Mouse (Mus musculus) stomach, embryonic 15.5 days (tissue): Measurements from ENCODE around the gene Rab9b. TPM values are rescaled to one million over a fixed set of nuclear protein-coding genes. Genes with fewer than 3 reads are reported as not detected.

Experiments used
- ATAC-seq: fragments of 200-750 bp; cut with Nextera tagmentation; 2 replicates; pipeline ENCODE4 v1.8.0; 2017; ENCODE audit warnings: low read depth, moderate number of reproducible peaks, moderate TSS enrichment; ENCODE audit not compliant: insufficient read depth, low FRiP score
- H3K27ac ChIP-seq: fragments of 300-500 bp; sonication (generic); 2 replicates; pipeline ENCODE4 v1.5.1; 2015; ENCODE audit warnings: mild to moderate bottlenecking, inconsistent platforms
- H3K27me3 ChIP-seq: fragments of 300-500 bp; sonication (generic); replicated peaks from 2 replicates; pipeline ENCODE4 v1.6.1; 2015; ENCODE audit warnings: inconsistent platforms
- H3K36me3 ChIP-seq: fragments of 300-500 bp; sonication (generic); 2 replicates; pipeline ENCODE4 v1.6.1; 2015; ENCODE audit warnings: inconsistent platforms
- H3K4me1 ChIP-seq: fragments of 300-500 bp; sonication (generic); 2 replicates; pipeline ENCODE4 v1.6.1; 2015; ENCODE audit warnings: inconsistent platforms
- H3K4me2 ChIP-seq: fragments of 300-500 bp; sonication (generic); 2 replicates; pipeline ENCODE4 v1.6.1; 2015; ENCODE audit warnings: mild to moderate bottlenecking, inconsistent platforms
- H3K4me3 ChIP-seq: fragments of 300-500 bp; sonication (generic); replicated peaks from 2 replicates; pipeline ENCODE4 v1.5.1; 2015; ENCODE audit warnings: inconsistent platforms
- H3K9ac ChIP-seq: fragments of 300-500 bp; sonication (generic); 2 replicates; pipeline ENCODE4 v1.6.1; 2015; ENCODE audit warnings: inconsistent platforms
- H3K9me3 ChIP-seq: fragments of 300-500 bp; sonication (generic); 2 replicates; pipeline ENCODE4 v1.6.1; 2016; ENCODE audit warnings: inconsistent platforms
- WGBS: fragments of 180-500 bp; shearing (Covaris S2); methylation state at CpG from one replicate; pipeline ENCODE4 v1.1.7; 2015; 5-methylcytosine and 5-hydroxymethylcytosine counted together
- polyA plus RNA-seq: library from polyadenylated mRNA; unstranded; fragments of >200 nt; fragmentation: Nextera tagmentation; extraction: Ambion mirVana; gene quantifications from 2 replicates; pipeline ENCODE4 v1.2.1, GENCODE M21; 2015

Gene Rab9b
- 0.57 and 0.62 TPM in 2 replicates for polyA plus RNA-seq

DNA sequence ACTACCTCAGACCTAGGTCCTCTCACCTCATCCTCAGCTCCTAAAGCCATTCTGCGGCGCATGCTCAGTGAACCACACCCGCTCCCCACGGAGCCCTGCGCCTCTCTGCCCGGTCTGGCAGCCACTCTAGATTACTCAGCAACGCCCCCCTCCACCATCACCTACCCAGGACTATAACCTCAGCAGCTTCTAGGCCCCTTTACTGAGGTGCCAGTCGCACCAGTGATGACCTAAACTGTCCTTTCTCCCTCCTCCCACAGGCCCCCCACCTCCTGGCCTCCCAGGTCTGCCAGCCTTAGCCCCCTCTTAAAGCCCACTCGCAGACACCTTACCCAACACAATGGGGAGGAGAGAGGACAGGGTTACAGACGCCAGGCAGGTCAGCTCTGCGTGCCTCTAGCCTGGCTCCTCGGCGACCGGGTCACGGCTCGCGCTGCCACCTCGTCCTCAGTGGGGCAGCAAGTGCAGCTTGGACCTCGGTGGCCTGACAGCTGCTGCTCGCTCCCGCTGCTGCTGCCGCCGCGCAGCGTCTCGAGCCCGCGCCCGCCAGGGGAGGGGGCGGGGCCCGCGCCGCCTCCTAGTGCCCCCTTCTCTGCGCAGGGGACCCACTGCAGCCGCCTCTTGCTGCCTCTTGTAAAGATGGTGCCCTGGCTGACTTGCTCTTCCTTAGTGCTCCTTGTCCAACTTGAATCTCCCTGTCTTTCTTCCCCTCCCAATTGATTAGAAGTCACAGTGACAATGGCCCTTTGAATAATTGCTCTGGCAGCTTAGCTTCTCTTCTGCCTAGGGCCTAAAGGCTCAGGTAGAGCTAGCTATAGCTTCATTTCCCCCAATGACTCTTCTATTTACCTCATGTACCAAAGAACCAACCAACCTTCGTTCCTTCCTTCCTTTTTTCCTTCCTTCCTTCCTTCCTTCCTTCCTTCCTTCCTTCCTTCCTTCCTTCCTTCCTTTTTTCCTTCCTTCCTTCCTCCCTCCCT lies at the start of gene Rab9b:
Gene Rab9b (minus strand): TSS at position 695 of the 980 bp plus-strand sequence.
- no peak within 1 kb of the TSS for H3K9ac ChIP-seq
- 19% methylated on average over 28 of the region's 36 CpGs for WGBS
- peak; percentile 53; the same call in 1 of the 2 replicates for ATAC-seq
- H3K27me3 ChIP-seq: no peaks in the 10 kb centered on the region
- peak within 1 kb of the TSS; percentile 39 for H3K4me3 ChIP-seq
- no peak within 1 kb of the TSS for H3K27ac ChIP-seq
- H3K36me3 ChIP-seq: no peaks in the 10 kb centered on the region
- no peaks in the 10 kb centered on the region for H3K4me1 ChIP-seq
- H3K9me3 ChIP-seq: no peaks in the 10 kb centered on the region
- peak within 1 kb of the TSS; percentile 67 for H3K4me2 ChIP-seq

DNA sequence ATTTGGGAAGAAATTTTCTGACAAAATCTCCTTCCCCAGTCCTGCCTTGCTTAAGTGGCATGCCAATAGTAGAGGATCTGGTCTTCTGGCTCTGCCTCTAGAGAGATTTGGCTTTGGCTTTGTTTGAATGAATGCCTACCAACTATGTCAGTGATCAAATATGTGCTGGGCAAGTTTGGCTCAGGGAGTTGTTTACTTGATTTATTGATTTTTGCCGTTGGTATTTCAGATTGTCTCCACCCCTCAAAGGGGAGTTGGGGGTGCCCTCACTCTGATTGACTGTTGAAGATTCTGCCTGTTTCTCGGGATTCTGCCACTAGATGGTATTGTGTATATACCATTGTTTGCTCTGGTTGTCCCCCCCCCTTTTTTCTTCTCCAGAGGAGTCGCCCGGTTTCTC lies 35.8 kb upstream of the Rab9b start:
- H3K36me3 ChIP-seq: no peaks in the 10 kb centered on the region
- no peak overlapping the region for H3K27ac ChIP-seq
- no peaks in the 10 kb centered on the region for H3K9me3 ChIP-seq
- no peak overlapping the region for H3K4me2 ChIP-seq
- H3K27me3 ChIP-seq: no peaks in the 10 kb centered on the region
- ATAC-seq: no peak
- no peak overlapping the region for H3K9ac ChIP-seq
- H3K4me3 ChIP-seq: no peak overlapping the region
- WGBS: 46% methylated on average over 4 of the region's 4 CpGs
- no peaks in the 10 kb centered on the region for H3K4me1 ChIP-seq

DNA sequence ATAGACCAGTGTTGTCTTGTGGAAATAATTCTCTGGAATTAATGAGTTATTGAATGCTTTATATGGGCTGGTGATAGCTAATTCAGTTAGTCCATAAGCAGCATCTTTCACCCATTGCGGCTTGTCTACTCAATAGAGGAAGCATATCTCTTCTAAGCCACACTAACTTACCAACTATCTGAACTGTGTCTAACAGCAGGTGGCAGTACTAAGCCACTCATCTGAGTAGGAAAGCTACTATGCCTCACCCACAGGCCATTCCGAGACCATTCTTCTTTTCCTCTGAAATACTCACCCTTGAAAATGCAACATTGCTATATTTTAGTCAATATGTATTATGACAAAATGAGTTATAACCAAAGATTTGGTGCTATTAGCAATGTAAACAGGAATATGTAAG lies 27.2 kb upstream of the Rab9b start:
- Histone ChIP-seq H3K4me1 (no peaks in the 10 kb centered on the region), H3K27ac (no peak overlapping the region), H3K9me3 (no peaks in the 10 kb centered on the region), H3K4me3 (no peak overlapping the region), H3K4me2 (no peak overlapping the region), H3K27me3 (no peaks in the 10 kb centered on the region), H3K9ac (no peak overlapping the region), H3K36me3 (no peaks in the 10 kb centered on the region)
- 58% methylated on average over 2 of the region's 2 CpGs for WGBS
- no peak for ATAC-seq

DNA sequence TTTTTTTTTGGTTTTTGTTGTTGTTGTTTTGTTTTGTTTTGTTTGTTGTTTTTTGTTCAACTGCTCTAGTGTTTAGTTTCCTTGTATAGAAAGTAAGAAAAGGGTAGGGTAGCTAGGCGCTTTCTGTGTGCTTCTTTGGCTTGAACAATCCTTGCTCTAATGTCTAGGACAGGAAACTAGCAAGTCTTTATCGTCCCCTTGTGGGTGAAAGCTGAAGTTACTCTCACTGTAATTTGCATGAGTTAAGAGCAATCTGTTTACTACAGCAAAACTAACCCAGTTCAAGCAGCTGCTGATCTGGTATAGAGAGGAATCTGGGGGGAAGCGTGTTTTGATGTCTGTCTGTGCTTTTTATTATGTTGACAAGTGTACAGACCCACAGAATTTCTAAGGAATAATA lies 18.3 kb downstream of the Rab9b start:
- no peak for ATAC-seq
- H3K27me3 ChIP-seq: no peaks in the 10 kb centered on the region
- no peak overlapping the region for H3K4me2 ChIP-seq
- H3K27ac ChIP-seq: no peak overlapping the region
- WGBS: 36% methylated on average over 3 of the region's 3 CpGs
- H3K4me3 ChIP-seq: no peak overlapping the region
- no peaks in the 10 kb centered on the region for H3K36me3 ChIP-seq
- H3K9me3 ChIP-seq: no peaks in the 10 kb centered on the region
- no peak overlapping the region for H3K9ac ChIP-seq
- no peaks in the 10 kb centered on the region for H3K4me1 ChIP-seq

DNA sequence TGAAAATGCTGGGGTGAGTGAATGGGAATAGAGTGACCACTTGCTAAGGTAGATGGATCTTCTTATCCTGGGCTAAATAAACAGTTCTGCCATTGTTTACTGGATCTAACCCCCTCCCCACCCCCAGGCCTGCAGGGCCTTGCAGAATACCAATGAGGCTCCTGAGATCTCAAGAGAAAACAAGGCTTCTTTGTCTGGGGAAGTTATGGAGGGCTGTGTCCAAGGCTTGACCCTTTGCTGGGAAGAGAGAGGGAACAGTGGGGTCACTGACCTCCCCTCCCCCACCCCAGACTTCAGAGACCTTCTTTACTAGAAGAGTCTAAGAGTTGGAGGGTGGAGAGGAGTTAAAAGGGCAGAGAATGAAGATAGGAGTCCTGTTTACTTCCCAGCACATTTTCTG lies 39.9 kb downstream of the Rab9b start:
- Histone ChIP-seq H3K4me1 (no peaks in the 10 kb centered on the region), H3K9me3 (no peaks in the 10 kb centered on the region), H3K27me3 (no peaks in the 10 kb centered on the region), H3K36me3 (no peaks in the 10 kb centered on the region), H3K27ac (no peak overlapping the region), H3K9ac (no peak overlapping the region), H3K4me2 (no peak overlapping the region), H3K4me3 (no peak overlapping the region)
- no peak for ATAC-seq

DNA sequence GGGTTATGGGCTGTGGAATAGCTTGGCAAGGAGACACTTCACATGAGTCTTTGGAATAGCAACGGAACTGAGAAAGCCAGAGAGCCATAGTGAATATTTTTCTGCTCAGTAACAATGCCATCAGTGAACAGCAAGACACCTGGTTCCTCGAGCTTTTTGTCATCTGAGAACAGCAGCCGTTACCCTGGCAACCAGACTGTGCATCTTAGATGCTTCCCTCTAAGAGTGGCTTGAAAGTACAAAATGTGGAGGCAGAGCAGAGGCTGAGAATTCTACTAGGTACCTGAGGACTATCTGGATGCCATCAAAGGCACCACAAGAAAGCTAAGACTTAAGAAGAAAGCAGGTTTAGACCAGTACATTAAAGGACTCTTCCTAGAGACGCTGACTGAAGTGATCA lies 43.5 kb downstream of the Rab9b start:
- Histone ChIP-seq H3K27me3 (no peaks in the 10 kb centered on the region), H3K9me3 (no peaks in the 10 kb centered on the region), H3K27ac (no peak overlapping the region), H3K4me1 (no peaks in the 10 kb centered on the region), H3K4me2 (no peak overlapping the region), H3K36me3 (no peaks in the 10 kb centered on the region), H3K4me3 (no peak overlapping the region), H3K9ac (no peak overlapping the region)
- 67% methylated on average over 4 of the region's 4 CpGs for WGBS
- no peak for ATAC-seq

DNA sequence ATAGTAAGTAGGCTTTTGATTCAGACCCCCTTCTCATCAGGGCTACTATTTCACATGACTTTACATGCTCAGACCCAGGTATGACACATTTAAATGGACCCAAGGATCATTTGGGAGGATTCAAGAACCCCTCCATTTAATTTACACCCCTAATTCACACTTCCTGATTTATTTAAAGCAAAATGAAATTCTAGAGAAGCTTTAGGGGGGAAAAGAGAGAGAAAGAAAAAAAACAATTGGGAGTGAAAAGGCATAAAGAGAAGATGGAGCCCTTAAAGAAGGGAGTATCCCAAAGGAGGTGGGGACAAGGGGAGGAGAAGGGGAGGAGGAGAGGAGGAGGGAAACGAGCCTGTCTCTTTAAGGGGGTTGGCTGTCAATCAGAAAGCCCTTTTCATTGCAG lies 46.2 kb downstream of the Rab9b start, which contains the start of gene Plp1:
Gene Plp1 (plus strand): TSS at position 301 of the 400 bp plus-strand sequence.
- no peaks in the 10 kb centered on the region for H3K4me1 ChIP-seq
- H3K4me3 ChIP-seq: no peak within 1 kb of the TSS
- no peaks in the 10 kb centered on the region for H3K27me3 ChIP-seq
- no peaks in the 10 kb centered on the region for H3K9me3 ChIP-seq
- H3K4me2 ChIP-seq: no peak within 1 kb of the TSS
- no peak for ATAC-seq
- H3K27ac ChIP-seq: no peak within 1 kb of the TSS
- no peaks in the 10 kb centered on the region for H3K36me3 ChIP-seq
- no peak within 1 kb of the TSS for H3K9ac ChIP-seq
- WGBS: 53% methylated on average over 1 of the region's 1 CpGs

DNA sequence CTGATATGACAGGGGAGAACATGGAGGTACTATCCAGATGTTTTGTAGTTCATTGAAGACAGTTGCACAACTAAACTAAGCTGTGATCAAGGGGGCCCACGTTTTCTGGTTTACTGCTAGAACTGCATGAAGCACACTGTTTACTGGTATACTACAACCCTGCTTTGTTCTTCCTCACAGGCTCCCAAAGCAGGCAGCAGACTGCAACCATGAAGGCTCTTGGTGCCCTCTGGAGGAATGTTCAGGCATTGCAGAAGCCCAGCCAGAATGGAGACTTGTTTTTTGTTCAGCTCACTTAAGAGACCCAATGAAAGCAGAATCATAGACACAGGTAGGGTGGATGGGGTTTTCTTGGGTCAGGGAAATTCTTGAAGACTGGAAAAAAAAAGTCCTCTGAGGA lies 48.3 kb downstream of the Rab9b start:
- Histone ChIP-seq H3K27ac (no peak overlapping the region), H3K4me1 (no peaks in the 10 kb centered on the region), H3K36me3 (no peaks in the 10 kb centered on the region), H3K27me3 (no peaks in the 10 kb centered on the region), H3K4me2 (no peak overlapping the region), H3K9me3 (no peaks in the 10 kb centered on the region), H3K4me3 (no peak overlapping the region), H3K9ac (no peak overlapping the region)
- ATAC-seq: no peak
- 13% methylated on average over 1 of the region's 1 CpGs for WGBS

DNA sequence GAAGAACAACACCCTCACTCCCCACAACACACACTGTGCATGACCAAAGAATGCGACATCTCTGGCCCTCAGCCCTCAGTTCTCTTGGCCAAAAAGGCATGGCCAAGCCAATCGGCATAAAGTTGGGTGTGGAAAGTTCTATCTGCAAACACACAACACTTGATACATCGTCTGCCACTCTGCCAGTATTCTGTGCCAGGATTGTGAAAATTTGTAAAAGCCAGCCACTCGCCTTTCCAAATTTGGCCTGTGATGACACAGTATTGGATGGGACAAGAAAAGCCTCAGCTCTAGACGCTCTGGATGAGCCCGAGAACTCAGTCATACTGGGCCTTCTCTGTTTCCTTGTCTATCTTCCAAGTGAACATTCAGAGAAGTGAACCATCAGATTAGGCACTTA lies 48.8 kb downstream of the Rab9b start:
- WGBS: 90% methylated on average over 6 of the region's 6 CpGs
- H3K4me1 ChIP-seq: no peaks in the 10 kb centered on the region
- no peak for ATAC-seq
- H3K27me3 ChIP-seq: no peaks in the 10 kb centered on the region
- H3K4me3 ChIP-seq: no peak overlapping the region
- H3K4me2 ChIP-seq: no peak overlapping the region
- no peak overlapping the region for H3K27ac ChIP-seq
- no peaks in the 10 kb centered on the region for H3K9me3 ChIP-seq
- no peaks in the 10 kb centered on the region for H3K36me3 ChIP-seq
- no peak overlapping the region for H3K9ac ChIP-seq

Other genes with a start within 250 kb of the Rab9b start
- gene Tceal1, start 160.8 kb downstream of the Rab9b start, polyA plus RNA-seq: 8.6 and 8.8 TPM in 2 replicates
- gene Morf4l2, start 125.1 kb downstream of the Rab9b start, polyA plus RNA-seq: 490 and 503 TPM in 2 replicates
- gene Glra4, start 88.6 kb downstream of the Rab9b start, polyA plus RNA-seq: 0.08 TPM in 1 of 2 replicates, not detected in the other
- 4.7 and 5.2 TPM in 2 replicates for gene Plp1, start 46.1 kb downstream of the Rab9b start, polyA plus RNA-seq
- gene H2bfm, start 58.6 kb upstream of the Rab9b start, polyA plus RNA-seq: not detected in 2 replicates
- gene Tmsb15b2, start 106.7 kb upstream of the Rab9b start, polyA plus RNA-seq: 41.3 and 52.1 TPM in 2 replicates
- gene Tmsb15l, start 108.1 kb upstream of the Rab9b start, polyA plus RNA-seq: 5.5 and 5.7 TPM in 2 replicates
- gene Tmsb15b1, start 108.1 kb upstream of the Rab9b start, polyA plus RNA-seq: 24.8 and 26.4 TPM in 2 replicates
- 17.5 and 18.2 TPM in 2 replicates for gene Zcchc18, start 124.4 kb upstream of the Rab9b start, polyA plus RNA-seq
- gene Slc25a53, start 169.5 kb upstream of the Rab9b start, polyA plus RNA-seq: 9.0 and 9.2 TPM in 2 replicates
- gene Fam199x, start 180.8 kb upstream of the Rab9b start, polyA plus RNA-seq: 5.6 and 6.5 TPM in 2 replicates